21 mouse cellular contexts compared by ENCODE assay signal in the genomic region with DNA sequence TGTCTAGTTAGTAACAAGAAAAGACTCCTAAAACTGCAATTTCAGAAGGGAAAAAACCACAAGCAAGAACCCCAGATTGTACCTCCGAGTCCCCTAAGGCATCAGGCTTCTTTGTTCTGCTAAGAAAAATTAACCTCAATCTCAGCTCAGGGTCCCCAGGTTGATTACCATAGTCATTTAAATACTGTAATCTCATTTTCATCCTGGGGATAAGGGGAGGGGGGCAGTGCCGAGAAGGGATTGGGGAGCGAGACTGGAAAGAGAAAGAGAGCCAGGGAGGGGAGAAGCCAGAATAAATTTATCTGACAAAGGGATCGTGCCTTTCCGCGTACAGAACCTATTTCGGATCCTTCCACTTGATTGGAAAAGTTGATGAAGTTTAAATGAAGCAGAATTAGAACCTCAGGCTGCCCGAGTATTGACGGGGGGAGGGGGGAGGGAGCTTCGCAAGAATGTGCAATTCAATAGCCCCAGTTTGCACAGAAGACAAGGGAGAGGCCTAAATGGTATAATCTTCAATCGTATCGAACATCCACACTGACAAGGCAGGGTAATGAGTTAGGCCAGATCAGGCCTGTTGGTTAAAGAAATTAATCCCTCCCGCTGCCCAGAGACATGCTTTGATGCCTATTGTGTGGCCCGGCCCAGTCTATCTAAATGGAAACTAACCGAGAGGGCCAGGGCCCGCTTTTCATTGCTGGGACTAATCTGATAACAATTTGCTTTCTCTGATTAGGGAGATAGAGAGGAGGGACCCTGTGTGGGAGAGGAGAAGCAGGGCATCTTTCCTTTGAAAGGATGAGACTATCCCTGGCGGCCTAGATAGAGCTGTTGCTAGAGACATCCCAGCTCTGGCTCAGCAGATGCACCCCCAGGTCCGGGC. TPM values are rescaled to one million over a fixed set of nuclear protein-coding genes. Genes with fewer than 3 reads are reported as not detected.
DNase-seq lines count a peak whose midpoint lies in the region; ATAC-seq and TF ChIP-seq lines count a peak whose summit lies in the region.
"Had no signal": no experiment of that assay in that cellular context is flagged by ENCODE, and none has a peak within 500 bp of the region (broad histone marks: within the 10 kb centered on the region; RNA-seq: fewer than 3 reads in every experiment).

No protein-coding gene starts in this region.

- no peaks in the 10 kb centered on the region for H3K9me3 ChIP-seq in embryonic facial prominence, embryonic 10.5 days
- H3K9me3 ChIP-seq in midbrain, embryonic 10.5 days (replicated peaks): no peaks in the 10 kb centered on the region
- no peaks in the 10 kb centered on the region for H3K9me3 ChIP-seq in midbrain, postnatal 0 days (ENCODE audit: low read length)
- H3K9me3 ChIP-seq in heart, embryonic 10.5 days: no peaks in the 10 kb centered on the region
- H3K9me3 ChIP-seq in intestine, embryonic 16.5 days (ENCODE audit: control insufficient read depth, low read length): no peaks in the 10 kb centered on the region
- H3K9me3 ChIP-seq: embryonic facial prominence, embryonic 15.5 days; limb, embryonic 15.5 days; liver, embryonic 15.5 days; neural tube, embryonic 12.5 days; stomach, embryonic 15.5 days had no signal

- H3K9ac ChIP-seq in midbrain, postnatal 0 days (replicated peaks; ENCODE audit: low read length, poor library complexity, severe bottlenecking): peak overlapping the region; percentile 19; the same call in 1 of the 2 replicates
- H3K9ac ChIP-seq in intestine, embryonic 16.5 days (ENCODE audit: low read depth, low read length): no peak overlapping the region
- H3K9ac ChIP-seq: embryonic facial prominence, embryonic 15.5 days; limb, embryonic 15.5 days; liver, embryonic 15.5 days; neural tube, embryonic 12.5 days; stomach, embryonic 15.5 days had no signal

- H3K27me3 ChIP-seq in embryonic facial prominence, embryonic 10.5 days (replicated peaks; ENCODE audit: low read depth, poor library complexity, severe bottlenecking): peaks cover 98% of the 10 kb centered on the region
- peaks cover 98% of the 10 kb centered on the region for H3K27me3 ChIP-seq in midbrain, embryonic 10.5 days (ENCODE audit: low read depth, poor library complexity, severe bottlenecking)
- H3K27me3 ChIP-seq in midbrain, postnatal 0 days (ENCODE audit: insufficient read depth, low read length): peaks cover 8% of the 10 kb centered on the region; the same call in 1 of the 2 replicates
- H3K27me3 ChIP-seq in heart, embryonic 10.5 days (ENCODE audit: insufficient read depth, poor library complexity, severe bottlenecking): peaks cover 80% of the 10 kb centered on the region
- H3K27me3 ChIP-seq in intestine, embryonic 16.5 days (replicated peaks; ENCODE audit: control insufficient read depth, insufficient read depth, low read length): peaks cover 18% of the 10 kb centered on the region

- DNase-seq in brain, embryonic 14.5 days (ENCODE audit: low read depth): peak; percentile 78
- no peak for DNase-seq in embryonic facial prominence, embryonic 10.5 days (ENCODE audit: low spot score)
- peak; percentile 59 for DNase-seq in midbrain, embryonic 10.5 days (ENCODE audit: low spot score)
- no peak for DNase-seq in midbrain, postnatal 0 days (ENCODE audit: low spot score)
- DNase-seq in heart, embryonic 10.5 days (ENCODE audit: low spot score): no peak
- DNase-seq in kidney, adult 9 months: no peak
- DNase-seq: cerebellum, adult 9-11 months; gastrocnemius, postnatal 36 days; kidney, adult 18-20 months; kidney, postnatal 10 days; thymus, adult 2 months had no signal

- H3K36me3 ChIP-seq in embryonic facial prominence, embryonic 10.5 days (replicated peaks): no peaks in the 10 kb centered on the region
- no peaks in the 10 kb centered on the region for H3K36me3 ChIP-seq in midbrain, embryonic 10.5 days
- H3K36me3 ChIP-seq in midbrain, postnatal 0 days (ENCODE audit: insufficient read depth, low read length): no peaks in the 10 kb centered on the region
- H3K36me3 ChIP-seq in heart, embryonic 10.5 days: no peaks in the 10 kb centered on the region
- no peaks in the 10 kb centered on the region for H3K36me3 ChIP-seq in intestine, embryonic 16.5 days (ENCODE audit: control insufficient read depth, insufficient read depth, low read length)
- H3K36me3 ChIP-seq: embryonic facial prominence, embryonic 15.5 days; limb, embryonic 15.5 days; liver, embryonic 15.5 days; neural tube, embryonic 12.5 days; stomach, embryonic 15.5 days had no signal

- H3K4me3 ChIP-seq in embryonic facial prominence, embryonic 10.5 days: peak overlapping the region; percentile 16; the same call in 1 of the 2 replicates
- peak overlapping the region; percentile 31 for H3K4me3 ChIP-seq in midbrain, embryonic 10.5 days
- H3K4me3 ChIP-seq in midbrain, postnatal 0 days (ENCODE audit: low read depth, low read length): no peak overlapping the region
- H3K4me3 ChIP-seq in heart, embryonic 10.5 days: no peak overlapping the region
- H3K4me3 ChIP-seq in intestine, embryonic 16.5 days (ENCODE audit: low read length): no peak overlapping the region
- H3K4me3 ChIP-seq: embryonic facial prominence, embryonic 15.5 days; layer of hippocampus, adult 2 months; limb, embryonic 15.5 days; liver, embryonic 15.5 days; neural tube, embryonic 12.5 days; stomach, embryonic 15.5 days had no signal

- TF ChIP-seq POLR2A in brain, embryonic 14.5 days (IDR thresholded peaks at IDR 0.05; ENCODE audit: borderline replicate concordance, extremely low read depth, insufficient read depth, insufficient read length, poor library complexity, severe bottlenecking): no peak

- 3% methylated on average over 18 of the region's 18 CpGs for WGBS in embryonic facial prominence, embryonic 10.5 days
- 1% methylated on average over 18 of the region's 18 CpGs for WGBS in midbrain, embryonic 10.5 days
- WGBS in midbrain, postnatal 0 days: 19% methylated on average over 18 of the region's 18 CpGs
- WGBS in heart, embryonic 10.5 days: 10% methylated on average over 18 of the region's 18 CpGs
- WGBS in intestine, embryonic 16.5 days: 30% methylated on average over 18 of the region's 18 CpGs

- no peak for ATAC-seq in midbrain, postnatal 0 days (ENCODE audit: low FRiP score)
- no peak for ATAC-seq in intestine, embryonic 16.5 days

- no peak overlapping the region for H3K4me2 ChIP-seq in midbrain, postnatal 0 days (ENCODE audit: low read depth, low read length, poor library complexity, severe bottlenecking)
- no peak overlapping the region for H3K4me2 ChIP-seq in intestine, embryonic 16.5 days (ENCODE audit: low read depth, low read length)
- H3K4me2 ChIP-seq: embryonic facial prominence, embryonic 15.5 days; limb, embryonic 15.5 days; liver, embryonic 15.5 days; neural tube, embryonic 12.5 days; stomach, embryonic 15.5 days had no signal

- no peak for TF ChIP-seq CTCF in brain, embryonic 14.5 days (IDR thresholded peaks at IDR 0.05; ENCODE audit: borderline replicate concordance, extremely low read depth, insufficient read depth, insufficient read length)
- TF ChIP-seq CTCF in midbrain, postnatal 0 days (IDR thresholded peaks at IDR 0.05): no peak

- H3K4me1 ChIP-seq in embryonic facial prominence, embryonic 10.5 days: peaks cover 30% of the 10 kb centered on the region
- H3K4me1 ChIP-seq in midbrain, embryonic 10.5 days: peaks cover 56% of the 10 kb centered on the region
- H3K4me1 ChIP-seq in midbrain, postnatal 0 days (ENCODE audit: insufficient read depth, low read length): peaks cover 7% of the 10 kb centered on the region; the same call in 1 of the 2 replicates
- 0 out of 2 replicates have a peak, but pooled peaks cover 3% of the 10 kb centered on the region for H3K4me1 ChIP-seq in heart, embryonic 10.5 days
- H3K4me1 ChIP-seq in intestine, embryonic 16.5 days (ENCODE audit: control insufficient read depth, insufficient read depth, low read length): no peaks in the 10 kb centered on the region
- H3K4me1 ChIP-seq: embryonic facial prominence, embryonic 15.5 days; limb, embryonic 15.5 days; stomach, embryonic 15.5 days had no signal

- no peak overlapping the region for H3K27ac ChIP-seq in embryonic facial prominence, embryonic 10.5 days (replicated peaks)
- peak overlapping the region; percentile 79 for H3K27ac ChIP-seq in midbrain, embryonic 10.5 days (replicated peaks)
- no peak overlapping the region for H3K27ac ChIP-seq in midbrain, postnatal 0 days (ENCODE audit: low read depth, low read length)
- no peak overlapping the region for H3K27ac ChIP-seq in heart, embryonic 10.5 days
- no peak overlapping the region for H3K27ac ChIP-seq in intestine, embryonic 16.5 days (ENCODE audit: low read length)
- H3K27ac ChIP-seq: embryonic facial prominence, embryonic 15.5 days; layer of hippocampus, adult 2 months; limb, embryonic 15.5 days; liver, embryonic 15.5 days; macrophage; neural tube, embryonic 12.5 days; stomach, embryonic 15.5 days had no signal

RNA-seq across cellular contexts. Expression of a gene that starts 14.0 kb away (rescaled TPM):
- polyA plus RNA-seq in brain, embryonic 14.5 days (2012; rRNA removed): 0.79 and 1.8 TPM in 2 replicates
- polyA plus RNA-seq in embryonic facial prominence, embryonic 10.5 days (2016; fragmentation: Nextera tagmentation; extraction: Ambion mirVana): 0.75 and 1.2 TPM in 2 replicates
- polyA plus RNA-seq in midbrain, embryonic 10.5 days (2016; fragmentation: Nextera tagmentation; extraction: Ambion mirVana): 1.0 and 2.4 TPM in 2 replicates
- total RNA-seq in midbrain, postnatal 0 days (2014; rRNA removed): 1.0 and 3.3 TPM in 2 replicates
- polyA plus RNA-seq in midbrain, postnatal 0 days (2015; fragmentation: Nextera tagmentation; extraction: Ambion mirVana): 1.2 and 1.3 TPM in 2 replicates
- polyA plus RNA-seq in heart, embryonic 10.5 days (2016; fragmentation: Nextera tagmentation; extraction: Ambion mirVana): 0.13 and 0.51 TPM in 2 replicates
- 0.17 and 0.31 TPM in 2 replicates for polyA plus RNA-seq in intestine, embryonic 16.5 days (2015; fragmentation: Nextera tagmentation; extraction: Ambion mirVana)
- total RNA-seq: gastrocnemius, postnatal 36 days; heart, adult 8-10 months; left cerebral cortex, adult 18-20 months had no signal
- polyA plus RNA-seq: liver, embryonic 15.5 days; macrophage had no signal

RNA-seq across cellular contexts. Expression of a gene that starts 19.2 kb away (rescaled TPM):
- polyA plus RNA-seq in brain, embryonic 14.5 days (2012; rRNA removed): 16.5 and 16.6 TPM in 2 replicates
- polyA plus RNA-seq in embryonic facial prominence, embryonic 10.5 days (2016; fragmentation: Nextera tagmentation; extraction: Ambion mirVana): 10.4 and 13.9 TPM in 2 replicates
- 11.9 and 12.6 TPM in 2 replicates for polyA plus RNA-seq in midbrain, embryonic 10.5 days (2016; fragmentation: Nextera tagmentation; extraction: Ambion mirVana)
- total RNA-seq in midbrain, postnatal 0 days (2014; rRNA removed): 4.9 and 5.1 TPM in 2 replicates
- 3.1 and 3.3 TPM in 2 replicates for polyA plus RNA-seq in midbrain, postnatal 0 days (2015; fragmentation: Nextera tagmentation; extraction: Ambion mirVana)
- polyA plus RNA-seq in heart, embryonic 10.5 days (2016; fragmentation: Nextera tagmentation; extraction: Ambion mirVana): 7.5 and 9.5 TPM in 2 replicates
- polyA plus RNA-seq in intestine, embryonic 16.5 days (2015; fragmentation: Nextera tagmentation; extraction: Ambion mirVana): 7.6 and 9.2 TPM in 2 replicates

Comparison
In these comparisons a context has a peak if more than half of its experiments do, and no peak if none do; other contexts are left out.
1. DNase-seq: peak in brain, embryonic 14.5 days (single experiment) and midbrain, embryonic 10.5 days (single experiment); none in embryonic facial prominence, embryonic 10.5 days (single experiment), midbrain, postnatal 0 days (single experiment), heart, embryonic 10.5 days (single experiment) and kidney, adult 9 months (single experiment).
2. H3K4me3 ChIP-seq: peak in embryonic facial prominence, embryonic 10.5 days (single experiment) and midbrain, embryonic 10.5 days (single experiment); none in midbrain, postnatal 0 days (single experiment), heart, embryonic 10.5 days (single experiment) and intestine, embryonic 16.5 days (single experiment).